Mouse (Mus musculus): ENCODE data around the gene Ajuba. TPM values are rescaled to one million over a fixed set of nuclear protein-coding genes. Genes with fewer than 3 reads are reported as not detected.

Gene Ajuba
- total and polyA plus RNA-seq, 3 experiments = 0.08 TPM; not detected in 1

- peak in 1 of 2 experiments; percentile 55; a peak in 2 of 4 replicates for TF ChIP-seq EP300 (IDR thresholded peaks at IDR 0.05; ENCODE audit: low read depth in 1 of 2, low read length in 2 of 2)
- no peak; the same call in 1 of the 2 replicates for TF ChIP-seq ELF1 (IDR thresholded peaks at IDR 0.05; ENCODE audit: low read depth, low read length)
- TF ChIP-seq UBTF (IDR thresholded peaks at IDR 0.05; ENCODE audit: borderline replicate concordance, insufficient read depth, low read depth, low read length) = no peak
- TF ChIP-seq MAZ (IDR thresholded peaks at IDR 0.05; ENCODE audit: low read depth, low read length) = peak; percentile 56; the same call in 1 of the 2 replicates
- 0 out of 2 replicates have a peak, but pooled peaks have one; percentile 46 for TF ChIP-seq BHLHE40 (IDR thresholded peaks at IDR 0.05; ENCODE audit: borderline replicate concordance, low read depth, low read length)
- peak; percentile 82 for TF ChIP-seq POLR2AphosphoS2 (IDR thresholded peaks at IDR 0.05; ENCODE audit: low read length)
- peak; percentile 73 for TF ChIP-seq TBP (IDR thresholded peaks at IDR 0.05; ENCODE audit: low read depth, low read length)
- no peak for TF ChIP-seq RCOR1 (IDR thresholded peaks at IDR 0.05; ENCODE audit: low read depth, low read length)
- no peak for TF ChIP-seq MAFK (IDR thresholded peaks at IDR 0.05; ENCODE audit: borderline replicate concordance, low read depth, low read length)
- no peak for TF ChIP-seq ZNF384 (IDR thresholded peaks at IDR 0.05; ENCODE audit: low read depth, low read length)
- TF ChIP-seq HCFC1 (IDR thresholded peaks at IDR 0.05; ENCODE audit: low read depth, low read length) = peak; percentile 74
- TF ChIP-seq NELFE (IDR thresholded peaks at IDR 0.05; ENCODE audit: low read depth, low read length) = peak; percentile 93
- peak; percentile 74 for TF ChIP-seq CHD2 (IDR thresholded peaks at IDR 0.05; ENCODE audit: low read length)
- no peak; the same call in 1 of the 2 replicates for TF ChIP-seq KAT2A (conservative IDR thresholded peaks at IDR 0.05; ENCODE audit: low read depth, low read length)
- peak; percentile 81 to 82 for TF ChIP-seq POLR2A (IDR thresholded peaks at IDR 0.05; ENCODE audit: control insufficient read depth in 1 of 2, insufficient read depth in 1 of 2, low read depth in 1 of 2, low read length in 2 of 2, poor library complexity in 1 of 2)
- no peak for TF ChIP-seq USF1 (IDR thresholded peaks at IDR 0.05; ENCODE audit: low read depth, low read length)
These were observed 25.8 kb upstream of the Ajuba start (continued) for GRCm38 (mm10) chr14:54603038-54603654.

GRCm38 (mm10) chr14:54602613-54603012 lies 25.3 kb upstream of the Ajuba start:
- no peaks in the 10 kb centered on the region for H3K27me3 ChIP-seq (ENCODE audit: control insufficient read depth in 1 of 2, insufficient read depth in 2 of 2, low read length in 2 of 2)
- peak overlapping the region; percentile 93 for H3K9ac ChIP-seq (ENCODE audit: control insufficient read depth, low read depth, low read length, poor library complexity, severe bottlenecking)
- H3K4me1 ChIP-seq (ENCODE audit: control insufficient read depth in 1 of 2, insufficient read depth in 2 of 2, low read length in 2 of 2) = peaks cover 7 to 25% of the 10 kb centered on the region in 2 experiments
- H3K9me3 ChIP-seq (replicated peaks; ENCODE audit: insufficient read depth, low read length) = no peaks in the 10 kb centered on the region
- peak overlapping the region; percentile 62 to 83 for H3K4me3 ChIP-seq (ENCODE audit: control insufficient read depth in 1 of 2, insufficient read depth in 1 of 2, low read depth in 2 of 2, low read length in 2 of 2)
- peak; percentile 68 for TF ChIP-seq ZNF384 (IDR thresholded peaks at IDR 0.05; ENCODE audit: low read depth, low read length)
- no peak for TF ChIP-seq ZKSCAN1 (IDR thresholded peaks at IDR 0.05; ENCODE audit: low read depth, low read length)
- TF ChIP-seq UBTF (IDR thresholded peaks at IDR 0.05; ENCODE audit: borderline replicate concordance, insufficient read depth, low read depth, low read length) = no peak
- H3K36me3 ChIP-seq (ENCODE audit: control insufficient read depth in 1 of 2, insufficient read depth in 2 of 2, low read length in 2 of 2) = peaks cover 0 to 27% of the 10 kb centered on the region in 2 experiments; a peak in 2 of 4 replicates
- H3K27ac ChIP-seq (ENCODE audit: control insufficient read depth, low read depth, low read length) = peak overlapping the region; percentile 90
- H3K79me2 ChIP-seq (ENCODE audit: control insufficient read depth, insufficient read depth, low read length, poor library complexity) = peaks cover 3% of the 10 kb centered on the region; the same call in 1 of the 2 replicates
- no peak for DNase-seq (ENCODE audit: low read depth, low spot score)
